Comparison of ENCODE assay signal across 19 mouse cellular contexts in genomic region chr13:30754066-30754465, GRCm38 (mm10). TPM values are rescaled to one million over a fixed set of nuclear protein-coding genes. Genes with fewer than 3 reads are reported as not detected.
"Had no signal": no experiment of that assay in that cellular context is flagged by ENCODE, and none has a peak within 500 bp of the region (broad histone marks: within the 10 kb centered on the region; RNA-seq: fewer than 3 reads in every experiment).

No protein-coding gene starts in this region.

- ATAC-seq: liver, embryonic 12.5 days had no signal

- H3K27ac ChIP-seq: kidney, postnatal 0 days; left cerebral cortex, adult 2 months; limb, embryonic 13.5 days; liver, embryonic 12.5 days; liver, embryonic 15.5 days; lung, embryonic 15.5 days; neural tube, embryonic 13.5 days had no signal

- H3K4me2 ChIP-seq: limb, embryonic 13.5 days; liver, embryonic 12.5 days; liver, embryonic 15.5 days; lung, embryonic 15.5 days; midbrain, embryonic 11.5 days; neural tube, embryonic 13.5 days had no signal

- H3K9me3 ChIP-seq: limb, embryonic 13.5 days; liver, embryonic 12.5 days; liver, embryonic 15.5 days; lung, embryonic 15.5 days; megakaryocyte, embryonic 14.5 days; neural tube, embryonic 13.5 days had no signal

- DNase-seq: kidney, adult 2 months; kidney, postnatal 25 days; layer of hippocampus, postnatal 36 days; liver; lung, adult 18-20 months; lung, postnatal 10 days; lung, postnatal 36 days; midbrain, embryonic 14.5 days; thymus, adult 18-20 months; thymus, postnatal 36 days had no signal

- H3K36me3 ChIP-seq: limb, embryonic 13.5 days; liver, embryonic 12.5 days; liver, embryonic 15.5 days; lung, embryonic 15.5 days; neural tube, embryonic 13.5 days had no signal

- H3K9ac ChIP-seq: limb, embryonic 13.5 days; liver, embryonic 12.5 days; liver, embryonic 15.5 days; lung, embryonic 15.5 days; neural tube, embryonic 13.5 days had no signal

- H3K4me3 ChIP-seq: left cerebral cortex, adult 2 months; limb, embryonic 13.5 days; liver, embryonic 12.5 days; liver, embryonic 15.5 days; lung, embryonic 15.5 days; megakaryocyte, embryonic 14.5 days; neural tube, embryonic 13.5 days had no signal

RNA-seq across cellular contexts. Expression of gene Irf4, which starts 5.0 kb away (rescaled TPM):
- polyA plus RNA-seq: liver, embryonic 12.5 days had no signal
